Mouse (Mus musculus) kidney, postnatal 0 days (tissue): ENCODE data around the gene Apc2. TPM values are rescaled to one million over a fixed set of nuclear protein-coding genes. Genes with fewer than 3 reads are reported as not detected.

ENCODE experiments used
- ATAC-seq: fragments of 200-750 bp; cut with Nextera tagmentation; replicated peaks from 2 replicates; pipeline ENCODE4 v1.8.0; 2017; ENCODE audit warnings: low read depth, moderate number of reproducible peaks, moderate TSS enrichment, moderate library complexity; ENCODE audit not compliant: low FRiP score
- DNase-seq: peaks from one replicate; pipeline ENCODE4 v3.0.0-alpha.2; 2016; ENCODE audit warnings: low spot score
- H3K27ac ChIP-seq: fragments of 300-500 bp; sonication (generic); 2 replicates; pipeline ENCODE4 v1.5.1; 2014; ENCODE audit warnings: mild to moderate bottlenecking
- H3K27me3 ChIP-seq: fragments of 300-500 bp; sonication (generic); 2 replicates; pipeline ENCODE4 v1.6.1; 2014; ENCODE audit warnings: low read length, mixed read lengths; ENCODE audit not compliant: insufficient read depth
- H3K36me3 ChIP-seq: fragments of 300-500 bp; sonication (generic); 2 replicates; pipeline ENCODE4 v1.6.1; 2014; ENCODE audit warnings: low read length, mixed read lengths; ENCODE audit not compliant: insufficient read depth
- H3K4me1 ChIP-seq: fragments of 300-500 bp; sonication (generic); replicated peaks from 2 replicates; pipeline ENCODE4 v1.6.1; 2014; ENCODE audit warnings: antibody characterized with exemption, low read length, mixed read lengths; ENCODE audit not compliant: insufficient read depth
- H3K4me2 ChIP-seq: fragments of 300-500 bp; sonication (generic); 2 replicates; pipeline ENCODE4 v1.6.1; 2014; ENCODE audit warnings: mild to moderate bottlenecking, low read length, moderate library complexity, mixed read lengths
- H3K4me3 ChIP-seq: fragments of 300-500 bp; sonication (generic); replicated peaks from 2 replicates; pipeline ENCODE4 v1.5.1; 2014; ENCODE audit warnings: low read depth, low read length
- H3K9ac ChIP-seq: fragments of 300-500 bp; sonication (generic); 2 replicates; pipeline ENCODE4 v1.6.1; 2014; ENCODE audit warnings: low read depth, low read length
- H3K9me3 ChIP-seq: fragments of 300-500 bp; sonication (generic); replicated peaks from 2 replicates; pipeline ENCODE4 v1.6.1; 2016; ENCODE audit warnings: low read length, inconsistent platforms, mixed read lengths
- CTCF ChIP-seq: IDR thresholded peaks from 2 replicates; pipeline ENCODE4 v1.5.1; 2016; ENCODE audit warnings: antibody characterized with exemption, low read depth, mild to moderate bottlenecking, moderate library complexity
- WGBS: fragments of 180-500 bp; shearing (Covaris S2); extraction: QIAGEN DNeasy Blood & Tissue Kit; methylation state at CpG from one replicate; pipeline ENCODE4 v1.1.7; 2014; 5-methylcytosine and 5-hydroxymethylcytosine counted together
- polyA plus RNA-seq: library from polyadenylated mRNA; unstranded; fragments of >200 nt; fragmentation: Nextera tagmentation; extraction: Ambion mirVana; gene quantifications from 2 replicates; pipeline ENCODE4 v1.2.1, GENCODE M21; 2015

Apc2 gene
- polyA plus RNA-seq, 1 experiment from 2014 or later, result 0.86 TPM

GRCm38 (mm10) chr10:80314494-80315001 lies 18.8 kb downstream of the Apc2 start:
- peaks cover 3% of the 10 kb centered on the region; the same call in 1 of the 2 replicates for H3K36me3 ChIP-seq
- no peak for DNase-seq
- ATAC-seq, result no peak

GRCm38 (mm10) chr10:80315315-80315714 lies 19.5 kb downstream of the Apc2 start:
- peaks cover 7% of the 10 kb centered on the region for H3K4me1 ChIP-seq
- no peak overlapping the region for H3K9ac ChIP-seq
- H3K4me3 ChIP-seq, result no peak overlapping the region
- H3K27me3 ChIP-seq, result peaks cover 30% of the 10 kb centered on the region; the same call in 1 of the 2 replicates
- ATAC-seq (no peak), DNase-seq (no peak)
- H3K4me2 ChIP-seq, result no peak overlapping the region
- H3K36me3 ChIP-seq, result peaks cover 3% of the 10 kb centered on the region; the same call in 1 of the 2 replicates
- no peak for TF ChIP-seq CTCF
- H3K9me3 ChIP-seq, result no peaks in the 10 kb centered on the region
- 43% methylated on average over 27 of the region's 27 CpGs for WGBS
- H3K27ac ChIP-seq, result no peak overlapping the region

More at GRCm38 (mm10) chr10:80314494-80315001, 18.8 kb downstream of the Apc2 start:
- H3K4me2 ChIP-seq, result no peak overlapping the region
- peaks cover 30% of the 10 kb centered on the region; the same call in 1 of the 2 replicates for H3K27me3 ChIP-seq
- no peak overlapping the region for H3K27ac ChIP-seq
- H3K4me1 ChIP-seq, result peaks cover 6% of the 10 kb centered on the region
- no peaks in the 10 kb centered on the region for H3K9me3 ChIP-seq
- H3K9ac ChIP-seq, result no peak overlapping the region
- no peak for TF ChIP-seq CTCF
- no peak overlapping the region for H3K4me3 ChIP-seq
- 54% methylated on average over 16 of the region's 16 CpGs for WGBS

GRCm38 (mm10) chr10:80316359-80316781 lies 20.6 kb downstream of the Apc2 start:
- H3K4me2 ChIP-seq, result no peak overlapping the region
- H3K4me1 ChIP-seq, result peaks cover 7% of the 10 kb centered on the region
- peaks cover 29% of the 10 kb centered on the region; the same call in 1 of the 2 replicates for H3K27me3 ChIP-seq
- WGBS, result 21% methylated on average over 11 of the region's 11 CpGs
- no peak overlapping the region for H3K4me3 ChIP-seq
- TF ChIP-seq CTCF, result no peak
- no peak for ATAC-seq
- peaks cover 3% of the 10 kb centered on the region; the same call in 1 of the 2 replicates for H3K36me3 ChIP-seq
- no peak for DNase-seq
- no peaks in the 10 kb centered on the region for H3K9me3 ChIP-seq
- no peak overlapping the region for H3K27ac ChIP-seq
- no peak overlapping the region for H3K9ac ChIP-seq

GRCm38 (mm10) chr10:80317011-80317410 lies 21.2 kb downstream of the Apc2 start:
- H3K27me3 ChIP-seq, result peaks cover 26% of the 10 kb centered on the region; the same call in 1 of the 2 replicates
- no peaks in the 10 kb centered on the region for H3K9me3 ChIP-seq
- no peak overlapping the region for H3K27ac ChIP-seq
- WGBS, result 34% methylated on average over 9 of the region's 10 CpGs
- no peak overlapping the region for H3K4me3 ChIP-seq
- no peak overlapping the region for H3K4me2 ChIP-seq
- TF ChIP-seq CTCF, result no peak
- peaks cover 3% of the 10 kb centered on the region; the same call in 1 of the 2 replicates for H3K36me3 ChIP-seq
- H3K9ac ChIP-seq, result no peak overlapping the region
- H3K4me1 ChIP-seq, result peaks cover 7% of the 10 kb centered on the region
- no peak for DNase-seq
- no peak for ATAC-seq

- under 1% methylated on average over 34 of the region's 34 CpGs for WGBS
Measured at GRCm38 (mm10) chr10:80320340-80320760, 24.6 kb downstream of the Apc2 start, which contains the start of gene 2310011J03Rik. Gene 2310011J03Rik, minus strand, starts transcription at chr10:80320537.

GRCm38 (mm10) chr10:80321014-80321669 lies 25.4 kb downstream of the Apc2 start:
- peaks cover 6% of the 10 kb centered on the region; the same call in 1 of the 2 replicates for H3K27me3 ChIP-seq

More at GRCm38 (mm10) chr10:80320340-80320760, 24.6 kb downstream of the Apc2 start, which contains the start of gene 2310011J03Rik:
- Histone ChIP-seq H3K36me3 (peaks cover 3% of the 10 kb centered on the region; the same call in 1 of the 2 replicates), H3K9me3 (no peaks in the 10 kb centered on the region), H3K27me3 (peaks cover 14% of the 10 kb centered on the region; the same call in 1 of the 2 replicates), H3K4me2 (peak within 1 kb of the TSS; percentile 68), H3K27ac (peak within 1 kb of the TSS; percentile 76), H3K4me3 (peak within 1 kb of the TSS; percentile 73), H3K4me1 (peaks cover 20% of the 10 kb centered on the region), H3K9ac (peak within 1 kb of the TSS; percentile 79)
- TF ChIP-seq CTCF, result no peak
- peak; percentile 23 for ATAC-seq
- peak; percentile 98 for DNase-seq

More at GRCm38 (mm10) chr10:80321014-80321669, 25.4 kb downstream of the Apc2 start:
- peaks cover 20% of the 10 kb centered on the region for H3K4me1 ChIP-seq
- peaks cover 3% of the 10 kb centered on the region; the same call in 1 of the 2 replicates for H3K36me3 ChIP-seq
- no peak overlapping the region for H3K4me2 ChIP-seq
- H3K9ac ChIP-seq, result no peak overlapping the region
- H3K27ac ChIP-seq, result no peak overlapping the region
- no peak overlapping the region for H3K4me3 ChIP-seq
- ATAC-seq, result no peak
- TF ChIP-seq CTCF, result no peak
- no peaks in the 10 kb centered on the region for H3K9me3 ChIP-seq
- WGBS, result 70% methylated on average over 6 of the region's 6 CpGs
- no peak for DNase-seq
